Mouse (Mus musculus) fat pad, adult 2 months (tissue): ENCODE results near the gene Zkscan8.
"Not testable (repeated sequence)": the region's sequence is repeated elsewhere in the genome, so short reads cannot be mapped to it uniquely, and the experiment has no call there.

Experiments used
- DNase-seq: peaks from one replicate; pipeline ENCODE4 v3.0.0-alpha.2; 2011; ENCODE audit warnings: low read depth, low spot score; ENCODE audit errors: extremely low read depth

The Zkscan8 gene

DNA sequence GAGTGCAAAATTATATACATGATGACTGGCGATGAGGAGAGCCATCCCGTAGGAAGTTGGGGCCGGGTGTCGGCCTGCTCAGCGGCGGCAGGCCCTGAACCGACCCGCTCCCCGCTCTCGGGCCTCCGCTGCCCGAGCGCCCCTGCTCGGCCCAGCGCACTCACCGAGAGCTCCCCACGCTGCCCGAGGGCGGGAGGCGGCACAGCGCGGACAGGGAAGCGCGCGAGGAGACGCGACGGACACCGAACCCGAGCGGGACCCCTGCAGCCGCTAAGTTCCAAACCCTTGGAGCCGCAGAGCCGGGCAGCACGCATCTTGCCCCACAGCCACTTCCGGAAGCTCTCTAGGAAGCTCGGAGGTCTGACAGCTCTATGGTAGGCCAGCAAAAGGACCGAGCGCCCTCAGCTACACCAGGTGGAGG is at the start of gene Zkscan8:
TSS of gene Zkscan8 (minus strand) at position 340 of the 421 bp plus-strand sequence.
- DNase-seq: peak; percentile 21

DNA sequence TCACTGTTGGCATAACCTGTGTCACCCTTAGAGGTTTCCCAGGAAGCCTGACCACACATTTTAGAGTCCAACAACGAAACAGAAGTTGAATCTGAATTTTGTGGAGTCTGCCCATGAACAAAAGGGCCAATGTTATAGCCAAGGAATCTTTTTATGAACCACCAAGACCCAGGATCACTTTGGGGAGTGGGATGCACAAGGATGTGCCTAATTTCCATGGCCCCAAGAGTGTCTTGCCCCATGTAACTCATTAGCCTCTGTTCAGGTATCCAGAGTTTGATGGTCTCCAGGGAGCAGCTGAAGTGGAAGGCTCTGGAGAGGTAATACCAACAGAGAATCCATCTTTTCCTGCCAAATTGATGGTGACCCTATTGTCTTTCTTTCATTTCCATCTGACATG is 28.9 kb upstream of the Zkscan8 start, which contains the start of gene Olfr1535:
TSS of gene Olfr1535 (minus strand) at position 101 of the 400 bp plus-strand sequence.
- DNase-seq: no peak

DNA sequence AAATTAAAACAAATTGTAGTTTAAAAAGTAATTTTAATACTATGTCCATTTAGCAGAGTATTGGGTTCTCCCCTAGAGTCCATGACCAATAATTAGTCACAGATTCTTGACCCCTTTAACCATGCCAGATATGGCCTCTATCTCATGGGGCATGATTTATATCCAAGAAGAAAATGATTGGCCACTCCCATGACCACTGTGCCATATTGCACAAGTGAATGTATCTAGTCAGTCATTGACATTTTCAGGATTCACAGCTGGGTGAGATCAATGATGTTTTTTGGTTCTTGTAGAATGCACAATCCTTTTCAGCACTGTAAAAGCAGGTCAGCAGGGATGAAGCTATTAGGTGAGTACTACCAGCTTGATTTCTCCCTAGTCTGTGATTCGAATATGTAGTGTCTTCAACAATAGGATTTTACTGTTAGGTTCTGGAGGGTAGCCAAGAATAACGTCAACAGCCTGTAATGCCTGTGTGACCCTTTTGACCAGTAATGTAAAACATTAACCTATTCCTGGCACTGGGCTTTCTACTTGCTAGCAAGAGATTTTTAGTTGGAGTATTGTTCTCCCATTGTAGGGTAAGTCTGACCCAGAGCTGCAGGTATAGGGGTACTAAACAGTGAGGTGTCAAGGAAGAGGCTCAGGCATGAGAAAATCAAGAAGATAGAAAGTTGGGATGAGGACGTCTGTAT is 19.6 kb upstream of the Zkscan8 start:
- DNase-seq: no peak

DNA sequence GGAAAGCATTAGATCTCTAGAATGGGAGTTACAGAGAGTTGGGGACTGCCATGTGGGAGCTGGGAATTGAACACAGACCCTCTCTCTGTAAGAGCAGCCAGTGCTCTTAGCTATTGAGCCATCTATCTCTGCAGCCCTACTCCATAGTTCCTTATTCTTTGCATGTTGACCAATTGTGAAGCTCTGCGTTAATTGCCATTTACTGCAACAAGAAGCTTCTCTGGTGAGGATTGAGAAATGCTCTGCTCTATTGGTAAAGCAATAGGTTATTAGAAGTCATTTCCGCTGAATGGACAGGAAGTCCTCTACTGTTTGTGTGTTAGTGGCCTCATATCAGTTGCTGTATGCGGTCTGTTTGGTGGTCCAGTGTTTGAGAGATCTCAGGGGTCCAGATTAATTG is 18.6 kb upstream of the Zkscan8 start:
- no peak for DNase-seq

DNA sequence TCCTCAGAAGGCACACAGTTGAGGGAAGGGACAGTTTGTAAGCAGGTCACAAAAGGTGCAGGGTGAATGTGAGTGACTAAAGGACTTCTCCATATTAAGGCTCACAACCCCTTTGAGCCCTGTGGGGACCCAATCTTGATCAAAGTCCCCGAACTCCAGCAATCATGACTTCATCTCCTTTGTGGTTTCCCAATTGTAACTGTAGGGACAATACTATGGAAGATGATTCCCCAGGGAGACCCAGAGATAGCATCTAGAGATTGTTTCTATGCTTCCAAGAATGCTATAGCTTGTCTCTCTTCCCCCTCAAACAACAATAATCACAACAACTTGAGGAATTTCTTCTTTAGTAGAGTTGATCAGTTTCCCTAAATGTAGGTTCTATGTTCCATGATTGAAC is 11.8 kb upstream of the Zkscan8 start, which contains the start of gene Olfr1366:
TSS of gene Olfr1366 (minus strand) at position 101 of the 400 bp plus-strand sequence.
- no peak for DNase-seq

DNA sequence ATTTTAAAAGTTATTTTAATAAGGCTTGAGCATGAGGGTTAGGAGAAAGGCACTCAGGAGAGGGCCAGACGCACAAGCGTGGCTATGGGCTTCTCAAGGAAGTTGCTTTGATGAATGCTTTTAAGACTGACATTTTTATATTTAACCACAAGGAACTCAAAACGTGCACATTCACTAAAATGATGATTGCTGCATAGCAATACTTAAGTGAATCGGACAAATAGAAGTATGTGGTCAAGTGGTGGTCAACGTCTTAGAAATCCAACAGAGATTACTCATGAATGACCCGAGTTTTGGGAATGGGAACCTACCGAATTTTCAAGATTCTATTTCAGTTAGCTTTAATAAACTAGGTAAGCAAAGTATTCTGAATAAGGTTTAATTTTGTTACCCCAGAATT is 784 bp downstream of the Zkscan8 start:
- no peak for DNase-seq

DNA sequence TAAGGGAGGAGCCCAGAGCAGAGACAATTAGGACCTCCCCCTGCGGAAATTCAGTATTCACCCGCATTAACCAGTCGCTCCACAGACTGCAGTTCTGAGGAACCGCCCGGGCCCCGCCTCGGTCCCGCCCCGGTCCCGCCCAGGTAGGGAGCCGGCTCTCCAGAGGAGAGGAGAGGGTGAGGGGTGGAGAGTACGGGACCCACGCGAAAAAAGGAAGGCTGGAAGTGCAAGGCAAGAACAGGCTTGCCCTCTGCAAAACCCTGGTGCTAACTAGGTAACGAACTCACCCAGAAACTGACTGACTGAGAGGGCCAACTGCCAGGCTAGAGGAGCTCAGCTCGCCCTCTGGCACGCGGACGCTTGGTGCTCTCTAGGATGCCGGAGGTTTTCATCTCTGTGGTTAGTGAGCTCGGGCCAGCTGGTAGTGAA is 24.7 kb downstream of the Zkscan8 start:
- peak; percentile 86 for DNase-seq

DNA sequence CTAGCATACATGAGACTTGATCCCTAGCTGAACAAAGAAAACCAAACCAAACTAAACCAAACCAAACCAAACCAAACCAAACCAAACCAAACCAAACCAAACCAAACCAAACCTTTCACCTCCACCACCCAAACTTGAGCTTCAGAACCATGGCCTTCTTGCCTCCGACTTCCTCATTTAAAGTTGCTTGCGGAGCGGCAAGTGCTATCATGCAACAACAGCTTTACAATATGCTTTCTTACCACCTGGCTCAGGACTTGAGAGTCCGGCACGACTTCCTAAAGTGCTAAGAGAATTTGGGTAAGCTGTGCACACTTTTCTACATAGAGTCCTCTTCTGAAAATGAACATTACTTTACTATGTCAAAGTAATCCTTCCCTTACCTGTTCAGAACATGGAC is 28.6 kb downstream of the Zkscan8 start:
- no peak for DNase-seq

DNA sequence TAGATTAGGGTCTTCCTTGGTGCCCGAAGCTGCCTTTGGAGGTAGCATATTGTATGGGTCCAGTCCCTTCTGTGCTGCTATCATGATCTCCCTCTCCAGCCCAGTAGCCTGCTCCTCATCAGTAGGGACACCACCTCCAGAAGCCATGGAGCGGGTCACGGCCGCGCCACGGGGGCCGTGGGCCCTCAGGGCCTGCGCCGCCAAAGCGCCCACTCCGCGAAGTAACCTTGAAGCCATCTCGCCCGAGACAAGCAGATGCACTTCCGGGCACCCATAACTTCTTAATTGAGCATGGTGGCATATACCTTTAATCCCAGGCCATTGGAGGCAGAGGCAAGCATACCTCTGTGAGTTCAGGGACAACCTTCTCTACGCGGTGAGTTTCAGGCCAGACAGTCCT is 29.7 kb downstream of the Zkscan8 start, which contains the start of gene Gm11273:
TSS of gene Gm11273 (minus strand) at position 237 of the 400 bp plus-strand sequence.
- DNase-seq: not testable (repeated sequence)

DNA sequence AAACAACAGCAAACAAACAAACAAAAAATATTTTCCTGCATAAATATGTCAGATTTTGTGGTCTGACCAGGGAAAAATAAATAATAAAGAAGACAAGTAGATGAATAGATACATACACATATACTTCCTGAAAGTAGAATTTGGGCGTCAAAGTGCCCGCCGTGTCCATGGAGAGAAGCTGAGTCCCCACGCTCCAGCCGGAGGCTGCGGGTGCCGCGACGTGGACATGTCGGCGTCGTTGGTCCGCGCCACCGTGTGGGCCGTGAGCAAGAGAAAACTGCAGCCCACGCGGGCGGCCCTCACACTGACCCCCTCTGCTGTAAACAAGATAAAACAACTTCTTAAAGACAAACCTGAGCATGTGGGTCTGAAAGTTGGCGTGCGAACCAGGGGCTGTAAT is 35.8 kb downstream of the Zkscan8 start, which contains the start of gene AK157302:
TSS of gene AK157302 (plus strand) at position 144 of the 400 bp plus-strand sequence.
- no peak for DNase-seq

DNA sequence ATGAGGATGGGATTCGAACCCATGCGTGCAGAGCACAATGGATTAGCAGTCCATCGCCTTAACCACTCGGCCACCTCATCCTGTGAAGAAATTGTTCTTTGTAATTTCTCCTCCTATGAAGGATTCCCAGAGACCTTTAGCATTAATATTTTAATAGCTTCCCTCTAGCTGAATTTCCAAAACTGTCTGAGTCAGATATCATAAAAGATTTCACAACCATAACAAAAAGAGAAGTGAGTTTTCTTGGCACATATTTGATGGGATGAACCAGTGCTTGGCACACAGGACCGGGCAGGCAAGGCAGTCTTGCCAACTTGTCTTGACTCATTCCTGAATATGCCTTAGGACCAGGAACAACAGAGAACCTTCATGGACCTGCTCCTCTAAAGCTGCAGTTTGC is 38.1 kb downstream of the Zkscan8 start:
- DNase-seq: peak; percentile 95

DNA sequence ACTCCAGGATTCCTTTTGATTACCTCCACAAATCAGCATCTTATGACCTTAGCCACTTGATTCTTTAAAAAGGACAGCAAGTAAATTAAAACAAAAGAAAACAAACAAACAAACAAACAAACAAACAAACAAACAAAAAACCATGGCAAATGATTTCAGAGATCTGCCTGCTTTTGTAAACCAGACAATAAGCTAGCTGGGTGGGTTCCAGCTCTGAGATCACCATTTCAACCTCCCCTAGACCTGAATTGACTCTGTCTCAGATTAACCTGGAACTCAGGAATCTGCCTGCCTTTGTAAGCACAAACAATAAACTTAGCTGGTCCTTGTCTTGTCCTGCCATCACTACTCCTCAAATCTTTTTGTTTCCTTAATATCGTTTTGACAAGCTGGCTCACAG is 44.0 kb downstream of the Zkscan8 start:
- DNase-seq: no peak

DNA sequence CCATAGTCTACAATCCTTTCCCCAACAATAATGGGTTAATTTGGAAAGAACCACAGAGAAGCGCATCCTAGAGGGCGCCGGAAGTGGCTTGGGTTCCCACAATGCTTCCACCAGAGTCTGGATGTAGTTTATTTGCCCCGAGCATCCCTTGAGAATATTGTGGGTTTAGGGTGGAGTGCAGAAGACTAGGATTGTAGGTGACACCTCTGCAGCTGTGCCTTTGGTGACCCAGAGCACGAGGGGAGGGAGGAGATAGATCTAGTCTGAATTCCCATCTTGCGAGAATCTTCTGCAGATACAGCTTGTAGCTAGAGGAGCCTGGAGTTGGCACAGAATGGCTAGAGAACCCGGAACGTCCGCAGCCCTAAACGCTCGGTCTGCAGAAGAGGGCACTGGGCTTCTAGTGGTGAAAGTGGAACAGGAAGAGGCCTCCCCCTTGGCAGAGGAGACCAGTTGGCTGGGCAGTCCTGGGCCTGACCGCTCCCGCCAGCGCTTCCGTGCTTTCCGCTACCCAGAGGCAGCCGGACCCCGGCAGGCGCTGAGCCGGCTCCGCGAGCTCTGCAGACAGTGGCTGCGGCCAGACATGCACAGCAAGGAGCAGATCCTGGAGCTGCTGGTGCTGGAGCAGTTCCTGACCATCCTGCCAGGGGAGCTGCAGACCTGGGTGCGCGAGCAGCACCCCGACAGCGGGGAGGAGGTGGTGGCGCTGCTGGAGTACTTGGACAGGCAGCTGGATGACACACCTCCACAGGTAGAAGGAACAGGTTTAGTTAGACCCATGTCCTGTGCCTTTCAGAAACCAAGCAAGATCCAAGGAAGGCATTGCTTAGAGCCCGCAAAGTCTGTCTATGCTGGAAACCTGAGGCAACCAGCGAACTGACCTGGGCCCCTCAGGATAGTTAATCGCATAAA is 51.9 kb downstream of the Zkscan8 start, which contains the start of the genes Zkscan4 and Gm10065:
TSS of gene Zkscan4 (plus strand) at position 149 of the 912 bp plus-strand sequence.
TSS of gene Gm10065 (minus strand) at position 683 of the 912 bp plus-strand sequence.
- not testable (repeated sequence) for DNase-seq

DNA sequence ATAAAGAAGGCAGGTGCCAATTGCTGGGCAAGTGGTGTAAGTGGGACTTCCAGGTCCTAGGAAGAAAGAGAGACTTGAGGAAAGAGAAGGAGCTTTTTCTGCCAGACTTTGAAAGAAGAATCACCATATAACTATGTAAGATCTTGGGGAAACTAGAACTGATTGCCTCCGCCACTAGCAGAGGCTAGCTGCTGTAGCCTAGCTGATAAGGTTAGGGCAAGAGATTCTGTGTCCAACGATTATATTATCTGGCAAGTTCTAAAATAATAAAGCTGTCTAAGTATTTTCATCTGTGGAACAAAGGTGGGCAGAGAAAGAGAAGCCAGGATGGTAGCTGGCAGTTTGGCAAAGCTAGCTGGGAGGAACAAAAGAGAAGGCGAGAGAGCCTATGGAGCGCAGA is 58.5 kb downstream of the Zkscan8 start:
- no peak for DNase-seq

DNA sequence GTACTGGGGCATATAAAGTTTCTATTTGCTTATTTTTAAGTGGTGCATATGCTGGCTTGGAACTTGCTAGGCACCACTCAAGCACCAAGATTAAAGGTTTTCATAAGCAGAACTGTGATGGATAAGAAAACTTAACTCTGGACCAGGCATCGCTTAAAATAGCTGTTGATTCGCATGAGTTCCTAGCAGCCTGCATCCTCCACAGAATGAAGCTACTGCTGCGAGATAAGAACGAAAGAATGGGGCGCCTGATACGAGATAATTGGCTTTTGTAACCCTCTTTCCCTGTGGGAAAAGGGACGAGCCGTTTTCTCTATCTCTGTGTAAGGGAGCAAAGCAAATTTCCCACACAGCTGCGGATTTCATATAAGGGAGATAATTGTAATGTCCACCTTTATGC is 61.8 kb downstream of the Zkscan8 start:
- DNase-seq: no peak

DNA sequence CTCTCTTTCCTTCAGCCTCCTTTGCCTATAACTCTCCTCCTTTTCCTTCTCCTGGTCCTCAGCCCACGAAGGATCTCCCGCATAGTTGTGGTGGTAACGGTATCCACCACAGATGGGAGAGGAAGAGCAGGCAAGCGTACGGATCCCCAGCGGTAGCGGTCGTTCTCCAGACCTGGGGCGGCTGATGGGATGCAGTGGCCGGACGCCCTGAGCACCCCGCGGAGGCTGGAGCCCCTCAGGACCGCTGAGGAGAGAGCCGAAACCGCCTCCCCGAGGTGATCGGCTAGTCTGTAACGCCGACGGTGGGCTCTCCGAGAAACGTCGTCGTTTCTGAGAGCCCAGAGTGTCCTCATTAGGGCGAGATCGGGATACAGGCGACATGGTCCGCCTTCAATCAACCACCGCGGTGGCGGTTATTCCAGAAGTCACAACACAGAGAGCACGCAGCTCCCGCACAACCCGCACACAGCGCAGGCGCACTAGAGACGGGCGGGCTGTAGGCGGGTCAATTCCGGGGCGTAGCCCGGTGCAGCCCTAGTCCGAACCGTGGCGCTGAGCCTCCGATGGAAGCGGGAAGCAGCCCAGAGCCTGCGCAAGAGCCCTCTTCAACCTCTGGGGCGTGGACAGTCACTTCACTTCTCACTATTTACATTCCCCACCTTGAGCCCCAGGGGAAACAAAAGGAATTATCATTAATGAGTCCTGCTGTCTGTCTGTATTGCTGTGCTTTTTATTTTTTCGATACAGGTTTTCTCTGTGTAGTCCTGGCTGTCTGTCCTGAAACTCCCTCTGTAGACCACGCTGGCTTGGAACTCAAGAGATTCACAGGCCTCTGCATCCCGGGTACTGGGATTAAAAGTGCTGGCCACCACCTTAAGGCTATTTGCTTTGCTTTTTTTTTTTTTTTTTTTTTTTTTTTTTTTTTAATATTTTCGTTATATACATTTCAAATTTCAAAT is 62.6 kb downstream of the Zkscan8 start, which contains the start of gene Nkapl:
TSS of gene Nkapl (minus strand) at position 449 of the 959 bp plus-strand sequence.
- DNase-seq: no peak

DNA sequence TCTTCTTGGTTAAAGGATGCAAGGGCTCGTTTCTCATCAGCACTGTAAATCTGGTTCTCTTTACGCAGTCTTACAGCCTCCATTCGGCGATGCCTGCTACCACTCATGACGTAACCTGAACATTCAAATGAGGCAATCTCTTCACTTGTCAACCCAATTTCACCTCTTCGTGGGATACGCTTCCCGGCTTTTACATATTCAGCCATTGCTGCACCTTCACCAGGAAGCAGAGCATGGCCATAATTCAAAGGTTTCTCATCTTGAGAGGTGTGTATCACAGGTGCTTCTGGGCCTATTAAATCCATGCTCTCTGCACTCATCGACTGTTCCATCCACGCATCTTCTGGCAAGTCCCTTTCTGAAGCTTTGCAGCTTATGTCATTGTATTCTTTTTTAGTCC is 63.6 kb downstream of the Zkscan8 start:
- DNase-seq: no peak
